Mouse (Mus musculus) thymus, postnatal 10 days (tissue): Measurements from ENCODE around the gene Rad23a.

Experiments
- DNase-seq, 2 experiments: peaks; one replicate each; pipeline ENCODE4 v3.0.0; 2021; ENCODE audit warnings: low spot score in 2 of 2

Gene Rad23a

DNA sequence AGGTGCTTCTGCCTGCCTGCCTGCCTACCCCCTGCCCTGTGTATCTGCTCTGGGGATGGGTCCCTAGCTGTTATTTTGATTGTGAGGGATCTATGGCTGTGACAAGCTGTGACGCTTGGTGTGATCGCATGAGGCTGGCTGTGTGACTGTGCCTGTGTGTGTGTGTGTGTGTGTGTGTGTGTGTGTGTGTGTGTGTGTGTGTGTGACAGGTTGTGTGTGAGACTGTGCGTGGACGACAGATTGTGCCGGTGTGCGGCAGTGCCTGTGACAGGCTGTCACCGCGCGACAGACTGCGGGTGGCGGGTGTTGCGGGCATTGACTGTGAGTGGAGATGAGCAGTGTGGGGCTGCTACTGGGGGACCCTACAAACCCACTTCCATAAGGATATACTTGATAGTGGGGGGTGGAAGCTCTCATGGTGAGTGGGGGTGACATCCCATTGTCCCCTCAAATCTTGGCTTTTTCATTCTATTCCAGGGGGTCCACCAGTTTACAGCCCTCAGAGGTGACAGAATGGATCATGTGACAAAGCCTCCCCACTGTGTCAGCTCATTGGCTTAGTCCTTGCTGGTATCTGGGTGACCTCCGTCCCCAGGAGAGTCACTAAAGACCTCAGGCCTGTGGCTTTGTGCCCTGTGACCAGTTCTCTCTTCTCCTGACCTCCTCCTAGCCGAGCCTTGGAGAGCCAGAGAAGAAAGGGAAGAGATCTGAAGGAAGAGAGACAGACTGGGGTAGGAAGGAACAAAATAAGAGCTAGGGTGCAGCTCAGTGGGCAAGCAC, 52.8 kb downstream of the Rad23a start:
- DNase-seq, result no peak

DNA sequence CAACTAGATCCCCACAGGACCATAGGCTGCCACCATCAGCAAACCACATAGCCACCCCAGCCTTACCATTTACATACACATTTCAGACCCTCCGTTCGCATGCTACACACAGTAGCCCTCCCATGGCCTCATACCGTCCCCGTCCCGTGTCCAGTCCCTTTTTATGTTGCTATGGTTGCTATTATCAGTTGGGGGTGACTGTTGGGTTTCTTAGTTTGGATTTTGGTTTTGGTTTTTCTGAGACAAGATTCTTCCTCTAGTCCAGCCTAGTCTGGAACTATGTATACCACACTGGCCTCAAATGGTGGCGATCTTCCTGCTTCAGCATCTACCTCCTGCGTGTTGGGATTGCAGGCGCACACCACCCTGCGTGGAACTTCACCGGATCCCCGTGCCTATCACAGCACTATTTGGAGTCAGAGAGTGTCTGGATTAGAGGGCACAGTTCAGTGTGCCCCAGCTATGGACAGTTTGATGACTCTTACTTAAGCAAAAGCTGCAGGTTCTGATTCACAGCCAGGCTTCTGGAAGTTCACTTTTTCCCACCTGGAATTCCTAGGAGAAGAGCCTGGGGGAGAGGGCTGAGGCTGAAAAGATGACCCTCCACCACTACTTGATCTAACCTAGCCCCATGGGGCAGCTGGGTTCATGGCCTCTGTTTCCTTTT, 53.5 kb downstream of the Rad23a start:
- DNase-seq, result no peak

DNA sequence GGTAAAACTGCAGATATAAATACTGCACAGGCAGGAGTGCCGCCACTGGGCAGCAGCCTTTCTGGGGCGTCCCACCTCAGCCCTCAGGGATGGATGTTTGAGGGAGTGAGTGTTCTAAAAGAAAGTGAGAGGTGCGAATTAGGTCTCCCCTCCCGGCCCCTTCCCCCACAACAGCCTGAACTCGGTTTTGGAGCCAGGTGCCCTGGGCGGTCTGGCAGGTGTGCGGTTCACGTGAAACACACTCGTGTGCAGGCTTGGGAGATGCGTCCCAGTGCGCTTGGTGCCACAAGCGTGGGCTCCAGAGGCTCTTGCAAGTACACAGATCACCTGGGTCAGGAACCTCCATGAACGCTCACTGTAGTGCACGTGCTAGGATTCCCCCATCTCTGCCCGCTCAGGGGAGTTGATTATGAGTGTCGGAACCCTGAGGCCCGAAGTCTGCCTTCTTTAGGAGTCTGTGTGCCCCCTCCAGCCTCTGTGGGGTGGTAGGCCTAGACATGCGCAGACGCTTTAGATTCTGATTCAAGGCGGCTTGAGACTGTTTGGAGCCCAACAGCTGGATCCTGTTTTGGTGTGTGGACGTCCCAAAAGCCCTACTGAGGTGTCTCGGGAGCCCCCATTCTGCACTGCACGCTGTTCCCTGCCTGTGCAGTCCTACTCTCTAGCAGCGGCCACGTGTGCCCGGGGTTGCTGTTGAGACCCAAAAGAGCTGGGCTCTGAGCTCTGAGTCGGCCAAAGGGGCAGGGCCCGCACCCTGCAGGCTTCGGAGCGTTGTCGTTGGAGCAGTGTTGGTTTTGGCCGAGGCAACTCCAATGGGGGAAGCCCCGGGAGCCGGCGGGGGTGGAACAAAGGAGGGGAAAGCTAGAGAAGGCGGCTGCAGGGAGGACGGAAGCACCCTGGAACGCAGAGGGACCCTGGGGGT, 54.4 kb downstream of the Rad23a start:
- no peak for DNase-seq

DNA sequence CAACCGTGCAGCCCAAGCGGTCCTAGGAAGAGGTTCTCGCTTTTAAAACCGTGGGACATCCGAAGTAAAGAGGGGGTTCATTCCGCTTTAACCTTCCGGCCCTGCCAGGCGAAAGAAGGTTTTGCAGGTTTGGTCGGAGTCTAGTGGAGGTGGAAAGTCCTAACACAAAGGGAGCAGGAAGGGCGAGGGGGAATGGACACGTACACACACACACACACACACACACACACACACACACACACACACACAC, 55.0 kb downstream of the Rad23a start:
- DNase-seq, result no peak

DNA sequence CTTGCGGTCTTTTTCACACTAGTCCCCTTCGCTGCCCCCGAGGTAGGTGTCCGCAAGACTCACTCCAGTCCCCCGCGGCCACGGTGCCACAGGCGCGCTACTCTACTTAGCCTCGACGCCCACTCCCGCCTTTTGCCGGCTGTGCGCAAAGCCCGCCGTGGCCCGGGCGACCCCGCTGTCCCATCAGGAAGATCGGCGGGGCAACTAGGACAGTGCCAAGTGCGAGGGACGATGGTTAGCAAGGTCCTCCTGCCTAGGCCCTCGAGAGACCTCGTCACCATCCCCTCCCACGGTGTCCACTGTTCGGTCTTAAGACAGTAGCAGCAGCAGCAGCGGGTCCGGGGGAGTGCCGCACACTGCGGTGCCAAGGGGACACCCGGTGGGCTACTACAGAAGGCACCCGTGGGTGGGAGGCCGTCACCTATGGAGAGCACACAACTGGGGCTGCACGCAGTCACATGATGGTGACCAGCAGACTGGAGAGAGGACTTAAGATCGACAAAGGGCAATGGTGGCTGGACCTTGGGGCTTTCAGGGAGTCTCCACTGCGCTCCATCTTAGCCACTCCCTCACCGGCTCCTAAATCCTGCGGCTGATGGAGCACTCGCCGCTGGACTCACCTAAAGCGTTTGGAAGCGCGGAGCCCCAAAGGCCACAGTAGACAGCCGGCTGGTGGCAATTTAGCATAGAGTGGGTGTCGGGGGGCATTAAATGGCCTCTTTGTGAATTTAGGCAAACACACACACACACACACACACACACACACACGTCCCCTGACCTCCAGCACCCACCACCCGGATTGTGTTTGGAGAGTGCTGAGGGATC, 55.6 kb downstream of the Rad23a start:
- DNase-seq, result no peak
